Mouse (Mus musculus): ENCODE measurements at regions not wholly inside any gene's neighbourhood (a gene's known extent, or its start where the extent isn't known, plus 50 kb on each side); places are given as distances from the start of the nearest gene placed in this dataset.
A peak's percentile ranks its signal among the peaks of the same experiment; 100 is the strongest.
"Not testable (repeated sequence)": the region's sequence is repeated elsewhere in the genome, so short reads cannot be mapped to it uniquely, and the experiment has no call there.

DNA sequence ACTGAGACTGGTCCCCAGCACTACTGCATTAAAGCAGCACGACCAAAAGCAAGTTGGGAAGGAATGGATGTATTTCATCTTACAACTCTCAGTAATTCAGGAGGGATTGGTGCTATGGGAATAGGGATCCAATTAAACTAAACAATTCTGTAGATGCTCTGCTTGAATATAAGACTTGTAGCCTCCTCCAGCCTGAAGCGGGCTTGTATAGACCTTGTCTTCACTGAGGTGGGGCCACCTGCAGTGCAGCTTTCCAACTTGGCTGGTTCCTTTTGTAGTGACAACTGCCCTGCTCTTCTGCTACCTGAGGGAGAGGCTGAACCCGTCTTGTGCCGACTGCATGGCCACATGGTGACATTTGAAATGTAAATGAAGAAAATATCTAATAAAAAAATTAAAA, 353.1 kb upstream of the Ccdc54 start:
- no peaks in the 10 kb centered on the region for H3K36me3 ChIP-seq (ENCODE audit: insufficient read depth)
- no peak overlapping the region for H3K9ac ChIP-seq
- H3K27ac ChIP-seq (ENCODE audit: low read depth, low read length): no peak overlapping the region
- 75% methylated on average over 4 of the region's 4 CpGs for WGBS
- no peaks in the 10 kb centered on the region for H3K4me1 ChIP-seq (ENCODE audit: insufficient read depth)
- no peaks in the 10 kb centered on the region for H3K9me3 ChIP-seq (ENCODE audit: low read length)
- no peak overlapping the region for H3K4me2 ChIP-seq (ENCODE audit: low read depth)
- H3K27me3 ChIP-seq (ENCODE audit: insufficient read depth, low read length): no peaks in the 10 kb centered on the region
- no peak overlapping the region for H3K4me3 ChIP-seq (ENCODE audit: low read depth, low read length)
- no peak for DNase-seq
- no peak for TF ChIP-seq CTCF (IDR thresholded peaks at IDR 0.05; ENCODE audit: low read depth)
- ATAC-seq: no peak

DNA sequence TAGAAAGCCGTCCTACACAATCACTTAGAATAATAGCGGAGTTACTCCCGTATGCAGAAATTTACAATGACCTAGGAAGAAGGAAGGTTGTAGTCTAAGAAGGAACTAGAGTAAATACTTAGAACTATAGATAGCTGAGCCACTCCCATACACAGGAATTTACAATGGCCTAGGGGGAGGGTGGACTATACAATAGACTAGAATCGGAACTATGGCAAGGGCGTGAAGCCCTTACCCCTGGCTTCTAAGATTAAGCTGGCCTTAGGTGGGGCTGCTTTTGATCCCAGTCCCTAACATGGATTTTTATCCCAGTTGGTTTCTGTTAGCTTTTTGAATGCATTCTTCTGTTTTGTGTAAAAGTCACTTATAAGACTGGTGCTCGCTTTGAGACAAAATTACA, 352.6 kb upstream of the Ccdc54 start:
- not testable (repeated sequence) for H3K9ac ChIP-seq; DNase-seq; H3K27ac ChIP-seq (ENCODE audit: low read depth, low read length); H3K4me2 ChIP-seq (ENCODE audit: low read depth); H3K9me3 ChIP-seq (ENCODE audit: low read length); ATAC-seq; H3K27me3 ChIP-seq (ENCODE audit: insufficient read depth, low read length); H3K36me3 ChIP-seq (ENCODE audit: insufficient read depth); H3K4me1 ChIP-seq (ENCODE audit: insufficient read depth); H3K4me3 ChIP-seq (ENCODE audit: low read depth, low read length)
- WGBS: 91% methylated on average over 6 of the region's 6 CpGs

- Histone ChIP-seq H3K4me1 (ENCODE audit: insufficient read depth) (no peaks in the 10 kb centered on the region), H3K36me3 (ENCODE audit: insufficient read depth) (no peaks in the 10 kb centered on the region), H3K27ac (ENCODE audit: low read depth, low read length) (no peak overlapping the region), H3K9ac (no peak overlapping the region), H3K27me3 (ENCODE audit: insufficient read depth, low read length) (no peaks in the 10 kb centered on the region), H3K4me3 (ENCODE audit: low read depth, low read length) (no peak overlapping the region), H3K4me2 (ENCODE audit: low read depth) (no peak overlapping the region), H3K9me3 (ENCODE audit: low read length) (no peaks in the 10 kb centered on the region)
- TF ChIP-seq CTCF (IDR thresholded peaks at IDR 0.05; ENCODE audit: low read depth): no peak
- DNase-seq (no peak), ATAC-seq (no peak)
Observed at GRCm38 (mm10) chr16:50942291-50942690, 351.3 kb upstream of the Ccdc54 start.

DNA sequence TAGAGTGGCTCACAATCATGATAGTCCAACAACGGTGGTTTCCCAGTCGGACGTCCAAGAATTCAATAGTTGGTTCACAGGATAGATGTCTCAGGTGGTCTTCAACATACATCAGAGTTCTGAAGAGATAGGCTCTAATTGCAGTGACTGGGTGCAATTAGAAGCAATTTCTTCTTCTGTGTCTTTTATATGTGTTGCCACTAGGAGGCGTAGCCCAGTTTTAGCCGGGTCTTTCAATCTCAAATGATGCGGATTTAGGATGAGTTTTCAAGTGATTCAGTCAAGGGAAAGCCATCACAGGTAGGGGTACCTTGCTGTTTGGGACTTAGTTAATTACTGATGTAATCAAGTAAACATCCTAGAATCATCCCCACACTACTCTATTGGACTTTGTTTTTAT, 348.4 kb upstream of the Ccdc54 start:
- no peak overlapping the region for H3K4me2 ChIP-seq (ENCODE audit: low read depth)
- H3K27me3 ChIP-seq (ENCODE audit: insufficient read depth, low read length): no peaks in the 10 kb centered on the region
- WGBS: 44% methylated on average over 6 of the region's 6 CpGs
- H3K4me1 ChIP-seq (ENCODE audit: insufficient read depth): no peaks in the 10 kb centered on the region
- no peaks in the 10 kb centered on the region for H3K36me3 ChIP-seq (ENCODE audit: insufficient read depth)
- DNase-seq: no peak
- no peak overlapping the region for H3K9ac ChIP-seq
- no peak overlapping the region for H3K27ac ChIP-seq (ENCODE audit: low read depth, low read length)
- H3K4me3 ChIP-seq (ENCODE audit: low read depth, low read length): no peak overlapping the region
- TF ChIP-seq CTCF (IDR thresholded peaks at IDR 0.05; ENCODE audit: low read depth): 0 out of 2 replicates have a peak, but pooled peaks have one; percentile 4
- ATAC-seq: no peak
- H3K9me3 ChIP-seq (ENCODE audit: low read length): no peaks in the 10 kb centered on the region

DNA sequence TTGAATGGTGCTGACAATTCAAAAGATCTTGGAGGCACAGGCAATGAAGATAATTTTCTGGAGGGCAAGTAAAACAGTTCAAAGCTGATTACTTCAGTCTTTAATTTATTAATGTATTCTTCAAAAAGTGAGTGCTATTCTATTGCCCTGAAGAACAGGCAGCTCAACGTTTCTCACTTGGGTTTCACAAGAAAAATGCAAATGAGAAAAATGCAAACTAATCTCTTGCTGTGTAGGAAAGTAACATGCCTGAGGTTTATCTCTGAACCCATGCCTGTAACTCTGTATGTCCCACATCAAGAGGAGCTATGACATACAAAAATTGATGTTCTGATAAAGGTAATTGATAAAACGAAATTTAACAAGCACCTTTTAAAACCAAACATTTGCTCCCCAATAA, 316.8 kb upstream of the Ccdc54 start:
- Histone ChIP-seq H3K9ac (no peak overlapping the region), H3K27me3 (ENCODE audit: insufficient read depth, low read length) (no peaks in the 10 kb centered on the region), H3K9me3 (ENCODE audit: low read length) (no peaks in the 10 kb centered on the region), H3K27ac (ENCODE audit: low read depth, low read length) (no peak overlapping the region), H3K4me2 (ENCODE audit: low read depth) (no peak overlapping the region), H3K4me3 (ENCODE audit: low read depth, low read length) (no peak overlapping the region), H3K36me3 (ENCODE audit: insufficient read depth) (no peaks in the 10 kb centered on the region), H3K4me1 (ENCODE audit: insufficient read depth) (no peaks in the 10 kb centered on the region)
- WGBS: 36% methylated on average over 2 of the region's 2 CpGs
- no peak for TF ChIP-seq CTCF (IDR thresholded peaks at IDR 0.05; ENCODE audit: low read depth)
- peak; percentile 20; the same call in 1 of the 2 replicates for ATAC-seq
- DNase-seq: no peak

DNA sequence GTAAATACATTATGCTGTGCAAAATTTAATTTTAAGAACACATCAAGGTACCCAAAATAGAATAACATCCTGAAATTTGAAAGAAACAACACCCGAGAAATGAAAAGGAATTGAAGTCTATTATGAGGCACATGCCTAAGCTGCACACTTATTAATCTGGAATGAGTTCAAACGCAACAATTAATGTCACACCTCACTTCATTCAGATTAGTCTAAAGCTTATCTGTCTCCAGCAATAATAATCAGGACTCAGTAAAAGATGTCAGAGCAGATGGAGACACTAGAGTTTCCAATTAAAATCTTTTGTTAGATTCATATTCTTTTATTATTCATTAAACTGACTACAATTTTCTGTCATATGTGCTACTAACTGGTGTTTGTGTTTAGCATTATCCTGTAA, 308.2 kb upstream of the Ccdc54 start:
- no peaks in the 10 kb centered on the region for H3K27me3 ChIP-seq (ENCODE audit: insufficient read depth, low read length)
- ATAC-seq (peak; percentile 64; the same call in 1 of the 2 replicates), DNase-seq (no peak)
- no peak overlapping the region for H3K4me3 ChIP-seq (ENCODE audit: low read depth, low read length)
- WGBS: 52% methylated on average over 2 of the region's 2 CpGs
- H3K36me3 ChIP-seq (ENCODE audit: insufficient read depth): no peaks in the 10 kb centered on the region
- no peak overlapping the region for H3K9ac ChIP-seq
- no peaks in the 10 kb centered on the region for H3K9me3 ChIP-seq (ENCODE audit: low read length)
- no peaks in the 10 kb centered on the region for H3K4me1 ChIP-seq (ENCODE audit: insufficient read depth)
- no peak overlapping the region for H3K27ac ChIP-seq (ENCODE audit: low read depth, low read length)
- no peak for TF ChIP-seq CTCF (IDR thresholded peaks at IDR 0.05; ENCODE audit: low read depth)
- no peak overlapping the region for H3K4me2 ChIP-seq (ENCODE audit: low read depth)

DNA sequence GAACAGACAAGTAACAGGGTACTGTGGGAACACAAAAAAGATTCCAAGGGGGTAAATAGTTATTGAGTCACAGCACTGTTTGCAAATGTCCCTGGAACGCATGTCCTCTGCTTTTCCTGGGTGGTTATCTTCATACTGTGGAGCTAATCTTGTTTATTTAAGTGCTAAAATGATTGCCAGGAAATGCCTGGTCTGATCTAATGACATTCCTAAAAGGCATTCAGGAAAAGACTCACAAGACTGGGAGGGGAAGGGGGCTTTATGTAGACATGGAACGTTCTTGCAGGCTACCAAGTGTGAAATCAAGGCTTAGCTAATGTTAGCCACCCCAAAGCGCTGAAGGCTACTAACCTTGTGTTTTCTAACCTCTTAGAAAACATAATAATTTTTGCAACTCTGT, 287.0 kb upstream of the Ccdc54 start:
- Histone ChIP-seq H3K9me3 (ENCODE audit: low read length) (no peaks in the 10 kb centered on the region), H3K27me3 (ENCODE audit: insufficient read depth, low read length) (no peaks in the 10 kb centered on the region), H3K27ac (ENCODE audit: low read depth, low read length) (no peak overlapping the region), H3K36me3 (ENCODE audit: insufficient read depth) (no peaks in the 10 kb centered on the region), H3K4me1 (ENCODE audit: insufficient read depth) (no peaks in the 10 kb centered on the region), H3K4me2 (ENCODE audit: low read depth) (no peak overlapping the region), H3K9ac (no peak overlapping the region), H3K4me3 (ENCODE audit: low read depth, low read length) (no peak overlapping the region)
- no peak for TF ChIP-seq CTCF (IDR thresholded peaks at IDR 0.05; ENCODE audit: low read depth)
- ATAC-seq (no peak), DNase-seq (no peak)
- 61% methylated on average over 3 of the region's 3 CpGs for WGBS

GRCm38 (mm10) chr16:50871318-50871717, 280.4 kb upstream of the Ccdc54 start:
- ATAC-seq (no peak), DNase-seq (no peak)
- Histone ChIP-seq H3K36me3 (ENCODE audit: insufficient read depth) (no peaks in the 10 kb centered on the region), H3K4me2 (ENCODE audit: low read depth) (no peak overlapping the region), H3K9ac (no peak overlapping the region), H3K9me3 (ENCODE audit: low read length) (no peaks in the 10 kb centered on the region), H3K27me3 (ENCODE audit: insufficient read depth, low read length) (no peaks in the 10 kb centered on the region), H3K4me1 (ENCODE audit: insufficient read depth) (no peaks in the 10 kb centered on the region), H3K4me3 (ENCODE audit: low read depth, low read length) (no peak overlapping the region), H3K27ac (ENCODE audit: low read depth, low read length) (no peak overlapping the region)
- no peak for TF ChIP-seq CTCF (IDR thresholded peaks at IDR 0.05; ENCODE audit: low read depth)
- 83% methylated on average over 4 of the region's 4 CpGs for WGBS
